Mouse (Mus musculus): ENCODE data around the gene Olfr547. TPM values are rescaled to one million over a fixed set of nuclear protein-coding genes. Genes with fewer than 3 reads are reported as not detected.

The Olfr547 gene
- polyA plus RNA-seq, 1 experiment: not detected

GRCm38 (mm10) chr7:102566219-102566618, 31.7 kb downstream of the Olfr547 start:
- DNase-seq (ENCODE audit: low spot score): no peak

- no peak for DNase-seq (ENCODE audit: low spot score)
These were observed 36.6 kb downstream of the Olfr547 start, which contains the start of gene Olfr550 for GRCm38 (mm10) chr7:102571142-102571541. Olfr550 (plus strand) TSS chr7:102571442.

- no peak for DNase-seq (ENCODE audit: low spot score)
These were observed 38.8 kb downstream of the Olfr547 start for GRCm38 (mm10) chr7:102573174-102573830.

GRCm38 (mm10) chr7:102575998-102576397, 41.4 kb downstream of the Olfr547 start:
- DNase-seq (ENCODE audit: low spot score): no peak

Other genes with a start within 250 kb of the Olfr547 start
- 21.9 and 23.9 TPM in 2 replicates for gene Rrm1, start 93.1 kb upstream of the Olfr547 start, polyA plus RNA-seq (2012; rRNA removed)
- gene Olfr543, start 53.1 kb upstream of the Olfr547 start, polyA plus RNA-seq (2012; rRNA removed): not detected in 2 replicates
- not detected in 2 replicates for gene Olfr544, start 46.4 kb upstream of the Olfr547 start, polyA plus RNA-seq (2012; rRNA removed)
- not detected in 2 replicates for gene Olfr545, start 35.2 kb upstream of the Olfr547 start, polyA plus RNA-seq (2012; rRNA removed)
- gene Olfr548-ps1, start 6.1 kb downstream of the Olfr547 start, polyA plus RNA-seq (2012; rRNA removed): not detected in 2 replicates
- gene Olfr549, start 15.1 kb downstream of the Olfr547 start, polyA plus RNA-seq (2012; rRNA removed): not detected in 2 replicates
- gene Trim21, start 30.7 kb downstream of the Olfr547 start, polyA plus RNA-seq (2012; rRNA removed): 12.9 and 14.2 TPM in 2 replicates
- gene Olfr550, start 36.7 kb downstream of the Olfr547 start, polyA plus RNA-seq (2012; rRNA removed): not detected in 2 replicates
- not detected in 2 replicates for gene Olfr551, start 57.1 kb downstream of the Olfr547 start, polyA plus RNA-seq (2012; rRNA removed)
- gene Olfr552, start 63.0 kb downstream of the Olfr547 start, polyA plus RNA-seq (2012; rRNA removed): not detected in 2 replicates
- not detected in 2 replicates for gene Olfr553, start 83.5 kb downstream of the Olfr547 start, polyA plus RNA-seq (2012; rRNA removed)
- gene Olfr554, start 103.7 kb downstream of the Olfr547 start, polyA plus RNA-seq (2012; rRNA removed): not detected in 2 replicates
- gene Olfr555, start 124.1 kb downstream of the Olfr547 start, polyA plus RNA-seq (2012; rRNA removed): not detected in 2 replicates
- not detected in 2 replicates for gene Olfr556, start 130.2 kb downstream of the Olfr547 start, polyA plus RNA-seq (2012; rRNA removed)
- gene Trim68, start 152.6 kb downstream of the Olfr547 start, polyA plus RNA-seq (2012; rRNA removed): 75.3 and 99.1 TPM in 2 replicates
- gene Olfr557, start 161.2 kb downstream of the Olfr547 start, polyA plus RNA-seq (2012; rRNA removed): not detected in 2 replicates
- 1.3 and 1.4 TPM in 2 replicates for gene Olfr558, start 167.5 kb downstream of the Olfr547 start, polyA plus RNA-seq (2012; rRNA removed)
- gene Olfr33, start 184.3 kb downstream of the Olfr547 start, polyA plus RNA-seq (2012; rRNA removed): not detected in 2 replicates
- gene Olfr559, start 192.7 kb downstream of the Olfr547 start, polyA plus RNA-seq (2012; rRNA removed): not detected in 2 replicates
- 0.03 TPM in 1 of 2 replicates, not detected in the other for gene Olfr560, start 224.6 kb downstream of the Olfr547 start, polyA plus RNA-seq (2012; rRNA removed)
- 1.0 and 1.4 TPM in 2 replicates for gene Olfr78, start 224.7 kb downstream of the Olfr547 start, polyA plus RNA-seq (2012; rRNA removed)
- gene Olfr561, start 236.5 kb downstream of the Olfr547 start, polyA plus RNA-seq (2012; rRNA removed): not detected in 2 replicates